Mouse (Mus musculus) thymus, adult 2 months (tissue): ENCODE measurements around the gene Fam136a. TPM values are rescaled to one million over a fixed set of nuclear protein-coding genes. Genes with fewer than 3 reads are reported as not detected.
A peak's percentile ranks its signal among the peaks of the same experiment; 100 is the strongest.

Source experiments
- DNase-seq: peaks from one replicate; pipeline ENCODE4 v3.0.0; 2021
- H3K27ac ChIP-seq: fragments of 200-500 bp; 2 replicates; pipeline ENCODE4 v1.5.1; 2012; ENCODE audit warnings: low read length, control low read depth; ENCODE audit not compliant: control insufficient read depth, insufficient read depth
- H3K27me3 ChIP-seq: fragments of 200-500 bp; 2 replicates; pipeline ENCODE4 v1.6.1; 2012; ENCODE audit warnings: mild to moderate bottlenecking, low read length, moderate library complexity, mixed read lengths; ENCODE audit not compliant: control insufficient read depth, insufficient read depth
- H3K36me3 ChIP-seq: fragments of 200-500 bp; 2 replicates; pipeline ENCODE4 v1.6.1; 2012; ENCODE audit warnings: mild to moderate bottlenecking, low read length, moderate library complexity; ENCODE audit not compliant: control insufficient read depth, insufficient read depth
- H3K4me1 ChIP-seq: fragments of 200-500 bp; replicated peaks from 2 replicates; pipeline ENCODE4 v1.6.1; 2012; ENCODE audit warnings: low read length; ENCODE audit not compliant: control insufficient read depth, insufficient read depth
- H3K4me3 ChIP-seq: fragments of 200-500 bp; 2 replicates; pipeline ENCODE4 v1.5.1; 2012; ENCODE audit warnings: mild to moderate bottlenecking, low read length, control low read depth, moderate library complexity; ENCODE audit not compliant: control insufficient read depth, insufficient read depth
- CTCF ChIP-seq: fragments of 200-500 bp; IDR thresholded peaks from 2 replicates; pipeline ENCODE4 v1.5.1; 2012; ENCODE audit warnings: mild to moderate bottlenecking, control low read depth, low read length, moderate library complexity, borderline replicate concordance; ENCODE audit not compliant: control insufficient read depth, poor library complexity, insufficient read depth; ENCODE audit errors: extremely low read depth
- POLR2A ChIP-seq: fragments of 200-500 bp; IDR thresholded peaks from 2 replicates; pipeline ENCODE4 v1.6.1; 2012; ENCODE audit warnings: mild to moderate bottlenecking, low read length, control low read depth, moderate library complexity; ENCODE audit not compliant: control insufficient read depth, poor library complexity, insufficient read depth; ENCODE audit errors: extremely low read depth
- WGBS: fragments of 180-500 bp; shearing (Covaris S2); methylation state at CpG from one replicate; pipeline ENCODE4 v1.1.7; 2018; 5-methylcytosine and 5-hydroxymethylcytosine counted together
- polyA plus RNA-seq: library from polyadenylated mRNA; depleted of rRNA; stranded (reverse); fragments of >200 nt; gene quantifications from 2 replicates; pipeline ENCODE4 v1.2.3, GENCODE M21; 2012

Gene Fam136a
- polyA plus RNA-seq, 1 experiment = 14.3 TPM

DNA sequence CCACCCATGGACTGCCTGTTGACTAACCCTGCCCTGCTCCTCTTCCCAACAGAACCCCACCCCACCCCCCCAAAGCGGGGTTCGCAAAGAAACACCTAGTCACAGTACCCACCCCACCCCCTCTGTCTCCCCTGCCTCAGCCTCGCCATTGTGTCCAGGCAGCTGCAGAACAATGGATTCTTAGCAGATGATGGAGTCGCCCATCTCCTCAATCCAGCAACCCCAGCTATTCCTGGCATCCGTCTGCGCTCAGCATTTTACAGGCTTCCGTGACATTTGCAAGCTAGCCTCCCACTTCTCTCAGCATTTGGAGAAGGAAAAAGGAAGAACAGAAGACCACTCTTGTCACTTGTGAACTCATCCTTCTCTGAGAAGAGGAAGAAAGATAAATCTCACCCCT lies 21.8 kb upstream of the Fam136a start:
- TF ChIP-seq POLR2A = no peak
- WGBS = 52% methylated on average over 7 of the region's 7 CpGs
- Histone ChIP-seq H3K36me3 (no peaks in the 10 kb centered on the region), H3K27ac (no peak overlapping the region), H3K4me3 (no peak overlapping the region), H3K4me1 (no peaks in the 10 kb centered on the region), H3K27me3 (no peaks in the 10 kb centered on the region)
- DNase-seq = no peak

DNA sequence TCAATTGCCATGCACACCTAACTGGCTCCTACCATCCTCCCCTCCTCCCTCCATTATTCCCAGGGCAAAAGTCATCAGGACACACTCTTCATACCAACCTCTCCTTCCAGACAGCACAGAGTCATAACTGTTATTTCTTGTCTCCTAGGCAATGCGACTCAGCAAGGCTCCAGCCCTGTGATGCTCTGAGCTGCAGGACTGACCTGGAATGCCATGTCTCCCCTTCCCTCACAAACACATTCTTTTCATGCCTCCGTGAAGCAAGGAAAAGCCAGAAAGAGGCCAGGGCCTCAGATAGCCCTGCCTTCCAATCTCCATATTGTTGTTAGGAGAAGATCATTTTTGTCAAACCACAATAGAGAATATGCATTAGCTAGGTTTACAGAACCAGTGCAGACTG lies 19.4 kb upstream of the Fam136a start:
- H3K36me3 ChIP-seq = no peaks in the 10 kb centered on the region
- DNase-seq = no peak
- H3K27ac ChIP-seq = no peak overlapping the region
- H3K4me3 ChIP-seq = no peak overlapping the region
- no peaks in the 10 kb centered on the region for H3K4me1 ChIP-seq
- H3K27me3 ChIP-seq = no peaks in the 10 kb centered on the region
- WGBS = 89% methylated on average over 2 of the region's 2 CpGs
- TF ChIP-seq POLR2A (no peak), CTCF (no peak)

DNA sequence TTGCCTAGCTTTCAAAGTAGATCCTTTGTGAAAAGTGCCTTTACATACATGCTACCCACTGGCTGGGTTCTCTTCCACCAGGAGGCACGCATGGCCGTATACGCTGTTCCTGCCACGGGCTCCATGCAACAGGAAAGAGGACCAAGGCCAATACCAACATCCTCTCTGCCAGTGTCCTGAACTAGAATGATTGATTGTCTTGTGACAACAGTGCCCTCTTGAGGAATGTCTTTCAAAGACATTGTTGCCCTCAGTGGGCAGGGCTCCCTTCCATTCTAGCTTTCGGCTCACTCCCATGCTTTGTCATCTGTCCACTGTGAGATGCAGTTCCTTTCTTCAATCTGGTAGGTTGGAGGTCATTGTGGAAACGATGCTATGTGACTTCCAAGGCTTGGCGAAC lies 16.2 kb upstream of the Fam136a start:
- DNase-seq = no peak
- Histone ChIP-seq H3K4me3 (no peak overlapping the region), H3K36me3 (no peaks in the 10 kb centered on the region), H3K27ac (no peak overlapping the region), H3K4me1 (no peaks in the 10 kb centered on the region), H3K27me3 (no peaks in the 10 kb centered on the region)
- 40% methylated on average over 7 of the region's 7 CpGs for WGBS
- TF ChIP-seq CTCF (no peak), POLR2A (no peak)

DNA sequence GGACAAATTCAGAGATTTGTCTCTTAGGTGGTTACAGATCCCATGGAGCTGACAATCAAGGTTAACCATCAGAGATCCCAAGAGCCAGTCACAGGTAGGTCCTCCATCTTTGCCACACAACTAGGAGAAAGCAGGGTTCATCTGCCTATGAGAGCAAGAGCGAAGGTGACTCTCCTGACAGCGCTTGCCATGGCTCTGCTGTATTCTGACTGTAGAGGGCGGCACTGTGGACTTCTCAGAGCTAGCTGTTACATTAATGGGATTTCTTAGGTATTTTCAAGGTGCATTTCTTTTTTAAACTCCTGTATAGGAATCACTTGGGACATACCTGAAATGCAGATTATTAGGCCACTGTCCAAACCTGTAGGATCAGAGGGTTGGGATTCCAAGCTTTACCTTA lies 10.5 kb upstream of the Fam136a start:
- 86% methylated on average over 3 of the region's 3 CpGs for WGBS
- Histone ChIP-seq H3K4me3 (no peak overlapping the region), H3K27ac (no peak overlapping the region), H3K27me3 (no peaks in the 10 kb centered on the region), H3K4me1 (peaks cover 20% of the 10 kb centered on the region), H3K36me3 (no peaks in the 10 kb centered on the region)
- peak; percentile 24 for DNase-seq
- no peak for TF ChIP-seq CTCF
- TF ChIP-seq POLR2A = no peak

DNA sequence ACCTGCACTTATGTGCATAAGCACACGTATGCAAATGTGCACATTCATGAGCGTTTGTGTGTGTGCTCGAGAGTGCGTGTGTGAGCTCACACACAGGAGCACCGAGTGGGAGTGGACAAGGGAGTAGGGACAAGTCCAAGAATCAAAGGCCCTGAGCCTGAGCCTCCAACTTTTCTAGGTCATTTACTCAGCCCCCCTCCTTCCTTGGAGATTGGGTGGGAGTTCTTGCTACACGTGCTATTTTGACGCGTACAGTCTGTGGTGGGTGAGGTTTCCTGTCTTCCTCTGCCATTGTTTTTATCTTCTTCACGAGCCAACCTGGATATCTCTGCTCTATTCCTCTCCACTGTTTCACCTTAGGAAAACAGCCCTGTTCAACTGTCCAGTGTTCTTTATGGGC lies 8.5 kb upstream of the Fam136a start:
- no peaks in the 10 kb centered on the region for H3K36me3 ChIP-seq
- TF ChIP-seq POLR2A = no peak

DNA sequence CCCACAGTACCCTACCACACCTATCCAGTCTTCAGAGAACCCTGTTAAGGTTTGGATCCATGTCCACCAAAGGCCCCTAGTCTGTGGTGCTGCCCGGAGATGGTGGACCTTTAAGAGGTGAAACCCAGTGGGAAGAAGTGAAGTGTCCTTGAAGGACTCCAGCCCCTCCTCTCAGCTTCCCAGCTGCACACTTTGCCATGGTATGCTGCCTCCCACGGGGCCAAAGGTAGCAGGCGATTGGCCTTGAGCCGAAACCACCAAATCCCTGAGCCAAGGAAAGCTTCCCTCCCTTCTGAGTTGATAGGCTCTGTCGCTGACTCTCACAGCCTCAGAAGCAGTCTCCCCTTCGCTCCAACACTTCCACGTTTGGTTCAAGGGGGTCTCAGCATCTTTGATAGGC lies 4.8 kb upstream of the Fam136a start:
- H3K27me3 ChIP-seq = no peaks in the 10 kb centered on the region
- no peak for DNase-seq
- WGBS = 83% methylated on average over 7 of the region's 7 CpGs
- H3K36me3 ChIP-seq = no peaks in the 10 kb centered on the region
- peaks cover 19% of the 10 kb centered on the region for H3K4me1 ChIP-seq
- TF ChIP-seq CTCF (no peak), POLR2A (no peak)
- H3K27ac ChIP-seq = no peak overlapping the region
- H3K4me3 ChIP-seq = no peak overlapping the region

More for the DNA sequence above, 8.5 kb upstream of the Fam136a start:
- peaks cover 20% of the 10 kb centered on the region for H3K4me1 ChIP-seq
- 30% methylated on average over 9 of the region's 9 CpGs for WGBS
- peak overlapping the region; percentile 35 for H3K4me3 ChIP-seq
- H3K27me3 ChIP-seq = no peaks in the 10 kb centered on the region
- DNase-seq = peak; percentile 52
- H3K27ac ChIP-seq = peak overlapping the region; percentile 96

DNA sequence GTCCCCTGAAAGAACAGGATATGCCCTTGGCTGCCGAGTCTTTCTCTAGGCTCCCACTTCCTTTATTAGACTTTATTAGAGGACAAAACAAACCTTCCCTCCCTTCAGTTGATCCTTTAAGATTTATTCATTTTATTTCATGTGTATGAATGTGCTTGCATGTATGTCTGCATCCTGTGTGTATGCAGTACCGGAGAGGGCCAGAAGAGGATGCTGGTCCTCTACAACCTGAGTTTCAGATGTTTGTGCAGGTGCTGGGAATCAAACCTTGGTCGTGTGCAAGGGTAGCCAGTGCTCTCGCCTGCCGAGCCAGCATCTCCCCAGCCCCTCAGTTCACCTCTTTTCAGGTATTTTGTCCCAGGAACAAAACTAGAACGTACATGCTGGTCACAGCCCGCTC lies 4.1 kb upstream of the Fam136a start:
- H3K27ac ChIP-seq = no peak overlapping the region
- no peak for DNase-seq
- H3K4me3 ChIP-seq = no peak overlapping the region
- no peaks in the 10 kb centered on the region for H3K36me3 ChIP-seq
- peaks cover 19% of the 10 kb centered on the region for H3K4me1 ChIP-seq
- 92% methylated on average over 7 of the region's 7 CpGs for whole genome bisulfite sequencing
- TF ChIP-seq CTCF (no peak), POLR2A (no peak)
- no peaks in the 10 kb centered on the region for H3K27me3 ChIP-seq
